Mouse (Mus musculus) testis, adult 2 months (tissue): ENCODE data around the gene Psmd12.

ENCODE experiments used
- CTCF ChIP-seq: fragments of 200-500 bp; IDR thresholded peaks from 2 replicates; pipeline ENCODE4 v1.5.1; 2012; ENCODE audit warnings: low read depth, mild to moderate bottlenecking, inconsistent platforms, low read length, moderate library complexity; ENCODE audit not compliant: control insufficient read depth, insufficient read depth, insufficient replicate concordance
- POLR2A ChIP-seq: fragments of 200-500 bp; IDR thresholded peaks from 2 replicates; pipeline ENCODE4 v1.6.1; 2012; ENCODE audit warnings: low read depth, mild to moderate bottlenecking, inconsistent platforms, low read length, moderate library complexity; ENCODE audit not compliant: control insufficient read depth

DNA sequence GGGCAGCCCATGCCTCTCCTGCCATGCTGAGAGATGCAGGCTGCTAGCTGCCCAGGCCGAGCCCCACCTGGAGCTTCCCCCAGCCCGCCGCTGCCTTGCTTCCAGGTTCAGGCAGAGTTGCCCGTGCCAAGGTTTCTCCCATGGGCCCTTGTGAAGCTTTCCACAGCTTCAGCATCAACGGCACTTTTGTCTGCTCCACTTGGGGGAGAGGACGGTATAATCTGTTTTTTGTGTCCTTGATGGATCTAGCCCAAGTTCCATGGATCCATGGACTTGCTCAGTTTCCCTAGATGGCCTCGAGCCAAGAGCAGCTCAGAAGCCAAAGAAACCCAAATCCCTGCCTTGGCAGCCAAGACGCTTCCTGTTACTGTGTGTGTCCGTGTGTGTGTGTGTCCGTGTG is 33.8 kb downstream of the Psmd12 start:
- TF ChIP-seq CTCF, result no peak
- no peak for TF ChIP-seq POLR2A
